Mouse (Mus musculus) heart, embryonic 16.5 days (tissue): ENCODE results near the gene Vegfa. TPM values are rescaled to one million over a fixed set of nuclear protein-coding genes. Genes with fewer than 3 reads are reported as not detected.
"Not testable (repeated sequence)": the region's sequence is repeated elsewhere in the genome, so short reads cannot be mapped to it uniquely, and the experiment has no call there.

Experiments used
- ATAC-seq: fragments of 200-750 bp; cut with Nextera tagmentation; replicated peaks from 2 replicates; pipeline ENCODE4 v1.8.0; 2017; ENCODE audit warnings: moderate number of reproducible peaks; ENCODE audit not compliant: insufficient read depth, low FRiP score; ENCODE audit errors: extremely low read depth
- H3K27ac ChIP-seq: fragments of 300-500 bp; sonication (generic); 2 replicates; pipeline ENCODE4 v1.5.1; 2014; ENCODE audit warnings: mild to moderate bottlenecking, low read length, control low read depth, moderate library complexity
- H3K27me3 ChIP-seq: fragments of 300-500 bp; sonication (generic); 2 replicates; pipeline ENCODE4 v1.6.1; 2014; ENCODE audit warnings: low read length, mixed read lengths; ENCODE audit not compliant: control insufficient read depth, insufficient read depth
- H3K36me3 ChIP-seq: fragments of 300-500 bp; sonication (generic); 2 replicates; pipeline ENCODE4 v1.6.1; 2014; ENCODE audit not compliant: control insufficient read depth, insufficient read depth
- H3K4me1 ChIP-seq: fragments of 300-500 bp; sonication (generic); 2 replicates; pipeline ENCODE4 v1.6.1; 2014; ENCODE audit warnings: low read length, mixed read lengths; ENCODE audit not compliant: control insufficient read depth, insufficient read depth
- H3K4me2 ChIP-seq: fragments of 300-500 bp; sonication (generic); 2 replicates; pipeline ENCODE4 v1.6.1; 2014; ENCODE audit warnings: low read depth, mild to moderate bottlenecking, control low read depth, low read length
- H3K4me3 ChIP-seq: fragments of 300-500 bp; sonication (generic); 2 replicates; pipeline ENCODE4 v1.5.1; 2014; ENCODE audit warnings: mild to moderate bottlenecking, control low read depth, low read length
- H3K9ac ChIP-seq: fragments of 300-500 bp; sonication (generic); 2 replicates; pipeline ENCODE4 v1.6.1; 2014; ENCODE audit warnings: low read length, control low read depth
- H3K9me3 ChIP-seq: fragments of 300-500 bp; sonication (generic); replicated peaks from 2 replicates; pipeline ENCODE4 v1.6.1; 2016; ENCODE audit warnings: low read length; ENCODE audit not compliant: control insufficient read depth
- WGBS: fragments of 180-500 bp; shearing (Covaris S2); extraction: QIAGEN DNeasy Blood & Tissue Kit; methylation state at CpG from one replicate; pipeline ENCODE4 v1.1.7; 2014; 5-methylcytosine and 5-hydroxymethylcytosine counted together
- polyA plus RNA-seq: library from polyadenylated mRNA; unstranded; fragments of >200 nt; fragmentation: Nextera tagmentation; extraction: Ambion mirVana; gene quantifications from 2 replicates; pipeline ENCODE4 v1.2.1, GENCODE M21; 2015

The Vegfa gene
- polyA plus RNA-seq, 1 experiment from 2014 or later, result 6.4 TPM

DNA sequence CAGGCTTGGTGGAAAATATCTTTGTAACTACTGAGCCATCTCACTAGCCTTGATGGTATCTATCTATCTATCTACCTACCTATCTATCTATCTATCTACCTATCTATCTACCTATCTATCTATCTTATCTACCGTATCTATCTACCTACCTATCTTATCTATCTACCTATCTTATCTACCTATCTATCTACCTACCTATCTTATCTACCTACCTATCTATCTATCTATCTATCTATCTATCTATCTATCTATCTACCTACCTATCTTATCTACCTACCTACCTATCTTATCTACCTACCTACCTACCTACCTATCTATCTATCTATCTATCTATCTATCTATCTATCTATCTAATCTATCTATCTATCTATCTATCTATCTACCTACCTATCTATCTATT is 49.0 kb downstream of the Vegfa start:
- H3K9ac ChIP-seq, result not testable (repeated sequence)
- 76% methylated on average over 1 of the region's 1 CpGs for WGBS

GRCm38 (mm10) chr17:45981841-45982240 is 50.3 kb downstream of the Vegfa start:
- WGBS, result 68% methylated on average over 1 of the region's 1 CpGs
- no peaks in the 10 kb centered on the region for H3K36me3 ChIP-seq
- ATAC-seq, result no peak
- H3K4me3 ChIP-seq, result no peak overlapping the region
- no peak overlapping the region for H3K9ac ChIP-seq
- no peaks in the 10 kb centered on the region for H3K4me1 ChIP-seq
- no peak overlapping the region for H3K27ac ChIP-seq
- H3K4me2 ChIP-seq, result no peak overlapping the region
- H3K27me3 ChIP-seq, result no peaks in the 10 kb centered on the region
- H3K9me3 ChIP-seq, result no peaks in the 10 kb centered on the region

More for the DNA sequence above, 49.0 kb downstream of the Vegfa start:
- H3K27me3 ChIP-seq, H3K4me2 ChIP-seq, ATAC-seq, H3K4me1 ChIP-seq, H3K4me3 ChIP-seq, H3K9me3 ChIP-seq, H3K27ac ChIP-seq, H3K36me3 ChIP-seq: not testable (repeated sequence)

- Histone ChIP-seq H3K36me3 (no peaks in the 10 kb centered on the region), H3K9me3 (no peaks in the 10 kb centered on the region), H3K4me1 (no peaks in the 10 kb centered on the region), H3K9ac (no peak overlapping the region), H3K4me3 (no peak overlapping the region), H3K4me2 (no peak overlapping the region), H3K27me3 (no peaks in the 10 kb centered on the region; the same call in 1 of the 2 replicates), H3K27ac (no peak overlapping the region)
- WGBS, result 68% methylated on average over 10 of the region's 10 CpGs
- no peak for ATAC-seq
Observed at GRCm38 (mm10) chr17:45979025-45979805, 53.0 kb downstream of the Vegfa start.

DNA sequence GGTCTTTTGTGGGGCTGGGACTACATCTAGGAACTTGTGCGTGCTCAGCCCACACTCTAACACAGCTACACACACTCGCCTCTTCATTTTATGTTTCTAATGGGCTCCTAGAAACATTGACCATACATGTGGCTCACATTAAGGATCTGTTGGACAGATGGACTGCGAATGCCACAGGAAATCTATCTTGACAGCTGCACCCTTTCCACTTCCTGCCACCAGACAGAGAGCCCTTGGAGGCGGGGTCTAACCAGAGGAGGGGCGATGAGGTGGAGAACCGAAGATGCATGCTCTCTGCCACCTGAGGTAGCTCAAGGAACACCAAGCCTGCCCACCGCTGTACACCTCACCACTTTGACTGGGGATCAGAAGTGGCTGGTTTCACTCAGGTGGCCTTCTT is 57.7 kb downstream of the Vegfa start:
- Histone ChIP-seq H3K9ac (no peak overlapping the region), H3K27ac (no peak overlapping the region), H3K36me3 (no peaks in the 10 kb centered on the region), H3K4me1 (peaks cover 3% of the 10 kb centered on the region; the same call in 1 of the 2 replicates), H3K4me2 (no peak overlapping the region), H3K9me3 (no peaks in the 10 kb centered on the region), H3K4me3 (no peak overlapping the region), H3K27me3 (no peaks in the 10 kb centered on the region; the same call in 1 of the 2 replicates)
- no peak for ATAC-seq
- 57% methylated on average over 7 of the region's 7 CpGs for WGBS

DNA sequence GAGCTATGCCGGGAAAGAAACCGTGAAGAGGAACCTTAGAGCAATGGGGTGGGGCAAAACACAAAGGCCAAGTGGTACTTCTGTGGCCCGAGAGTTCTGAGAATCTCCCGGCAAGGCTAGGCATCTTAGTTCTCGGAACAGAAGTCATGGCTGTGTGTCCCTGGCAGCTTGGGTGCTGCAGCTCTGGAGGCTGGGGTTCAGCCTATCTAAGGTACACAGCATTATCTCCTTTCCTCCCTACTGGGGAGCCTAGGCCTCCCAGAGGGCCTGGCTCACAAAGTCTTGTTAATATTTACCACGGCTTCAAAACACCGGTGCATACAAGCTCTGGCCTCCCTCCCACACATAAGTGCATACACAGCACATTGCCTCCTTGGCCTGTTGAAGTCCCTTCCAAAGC is 59.0 kb downstream of the Vegfa start:
- H3K27ac ChIP-seq, result no peak overlapping the region
- ATAC-seq, result no peak
- no peaks in the 10 kb centered on the region for H3K9me3 ChIP-seq
- H3K9ac ChIP-seq, result no peak overlapping the region
- H3K27me3 ChIP-seq, result no peaks in the 10 kb centered on the region; the same call in 1 of the 2 replicates
- 57% methylated on average over 7 of the region's 7 CpGs for WGBS
- peaks cover 3% of the 10 kb centered on the region; the same call in 1 of the 2 replicates for H3K4me1 ChIP-seq
- no peak overlapping the region for H3K4me3 ChIP-seq
- no peak overlapping the region for H3K4me2 ChIP-seq
- H3K36me3 ChIP-seq, result no peaks in the 10 kb centered on the region

GRCm38 (mm10) chr17:45972405-45972804 is 59.8 kb downstream of the Vegfa start:
- Histone ChIP-seq H3K27me3 (no peaks in the 10 kb centered on the region; the same call in 1 of the 2 replicates), H3K36me3 (no peaks in the 10 kb centered on the region), H3K4me3 (no peak overlapping the region), H3K9me3 (no peaks in the 10 kb centered on the region), H3K4me2 (no peak overlapping the region), H3K9ac (no peak overlapping the region), H3K4me1 (peaks cover 3% of the 10 kb centered on the region; the same call in 1 of the 2 replicates), H3K27ac (no peak overlapping the region)
- WGBS, result 67% methylated on average over 7 of the region's 7 CpGs
- ATAC-seq, result no peak

DNA sequence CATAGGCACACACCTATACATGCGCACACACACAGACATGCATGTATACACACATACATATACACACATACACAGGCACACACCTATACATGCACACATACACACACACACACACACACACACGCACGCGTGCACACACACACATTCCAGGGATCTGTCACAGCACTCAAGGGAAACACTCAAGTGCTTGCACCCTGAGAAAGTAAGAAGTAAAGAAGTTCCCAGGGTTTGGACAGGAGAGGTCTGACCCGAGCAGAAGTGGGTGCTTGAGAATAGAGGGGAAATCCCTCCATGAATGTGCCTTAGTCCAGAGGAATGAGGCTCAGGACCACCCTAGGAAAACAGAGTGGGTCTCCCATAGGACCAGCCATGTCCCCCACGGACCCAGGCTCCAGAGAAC is 60.4 kb downstream of the Vegfa start:
- Histone ChIP-seq H3K27me3 (no peaks in the 10 kb centered on the region; the same call in 1 of the 2 replicates), H3K9ac (no peak overlapping the region), H3K27ac (no peak overlapping the region), H3K9me3 (no peaks in the 10 kb centered on the region), H3K36me3 (no peaks in the 10 kb centered on the region), H3K4me2 (no peak overlapping the region), H3K4me1 (peaks cover 3% of the 10 kb centered on the region; the same call in 1 of the 2 replicates), H3K4me3 (no peak overlapping the region)
- 67% methylated on average over 6 of the region's 6 CpGs for WGBS
- no peak for ATAC-seq

GRCm38 (mm10) chr17:45970741-45971550 is 61.2 kb downstream of the Vegfa start:
- 61% methylated on average over 17 of the region's 17 CpGs for WGBS
- Histone ChIP-seq H3K36me3 (no peaks in the 10 kb centered on the region), H3K4me2 (no peak overlapping the region), H3K27ac (no peak overlapping the region), H3K4me1 (peaks cover 3% of the 10 kb centered on the region; the same call in 1 of the 2 replicates), H3K9ac (no peak overlapping the region), H3K9me3 (no peaks in the 10 kb centered on the region), H3K4me3 (no peak overlapping the region), H3K27me3 (no peaks in the 10 kb centered on the region; the same call in 1 of the 2 replicates)
- ATAC-seq, result no peak

DNA sequence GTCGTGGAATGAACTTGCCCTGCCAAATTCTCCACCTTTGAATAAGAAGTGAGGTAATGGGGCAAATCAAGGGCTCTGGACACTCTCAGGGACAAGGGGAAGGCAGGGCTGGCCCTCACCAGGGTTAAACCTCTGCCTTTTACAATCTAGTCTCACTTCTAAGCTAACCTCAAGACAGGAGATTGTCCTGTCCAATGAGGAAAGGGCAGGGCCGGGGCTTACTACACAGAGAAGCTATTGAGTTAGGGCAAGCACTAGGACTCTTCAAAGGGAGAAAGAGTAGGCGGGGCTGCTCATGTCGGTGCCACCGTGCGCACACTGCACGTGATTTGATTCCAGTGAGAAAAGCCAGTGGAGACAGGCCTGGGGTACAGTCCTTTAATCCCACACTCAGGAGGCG is 62.6 kb downstream of the Vegfa start:
- no peaks in the 10 kb centered on the region for H3K27me3 ChIP-seq
- H3K9ac ChIP-seq, result no peak overlapping the region
- no peaks in the 10 kb centered on the region for H3K36me3 ChIP-seq
- 56% methylated on average over 8 of the region's 8 CpGs for WGBS
- H3K4me3 ChIP-seq, result no peak overlapping the region
- ATAC-seq, result no peak
- H3K4me2 ChIP-seq, result no peak overlapping the region
- peaks cover 3% of the 10 kb centered on the region; the same call in 1 of the 2 replicates for H3K4me1 ChIP-seq
- H3K9me3 ChIP-seq, result no peaks in the 10 kb centered on the region
- H3K27ac ChIP-seq, result no peak overlapping the region
